Mouse (Mus musculus) yolk sac, embryonic 10.5 days (tissue): Measurements from ENCODE around the gene Mmp14.

ENCODE experiments used
- DNase-seq: peaks from one replicate; pipeline ENCODE4 v3.0.0-alpha.2; 2017; ENCODE audit warnings: low spot score

Mmp14 gene

GRCm38 (mm10) chr14:54475941-54476844, 44.8 kb downstream of the Mmp14 start, which contains the start of gene Rem2:
Gene Rem2, plus strand, starts transcription at chr14:54476100.
- DNase-seq: peak; percentile 69

GRCm38 (mm10) chr14:54477172-54477909, 45.9 kb downstream of the Mmp14 start:
- no peak for DNase-seq

GRCm38 (mm10) chr14:54479451-54479920, 48.1 kb downstream of the Mmp14 start:
- peak; percentile 8 for DNase-seq

GRCm38 (mm10) chr14:54480673-54481072, 49.3 kb downstream of the Mmp14 start:
- no peak for DNase-seq

GRCm38 (mm10) chr14:54481402-54481801, 50.0 kb downstream of the Mmp14 start:
- no peak for DNase-seq

GRCm38 (mm10) chr14:54482498-54482897, 51.1 kb downstream of the Mmp14 start:
- no peak for DNase-seq

GRCm38 (mm10) chr14:54485899-54486298, 54.5 kb downstream of the Mmp14 start:
- DNase-seq: no peak

GRCm38 (mm10) chr14:54487732-54488131, 56.3 kb downstream of the Mmp14 start:
- DNase-seq: no peak

GRCm38 (mm10) chr14:54488350-54488749, 56.9 kb downstream of the Mmp14 start:
- DNase-seq: no peak

GRCm38 (mm10) chr14:54492345-54493131, 61.1 kb downstream of the Mmp14 start:
- no peak for DNase-seq

GRCm38 (mm10) chr14:54493236-54493635, 61.8 kb downstream of the Mmp14 start:
- no peak for DNase-seq

- peak; percentile 26 for DNase-seq
These were observed 62.8 kb downstream of the Mmp14 start for GRCm38 (mm10) chr14:54494234-54494633.
